Mouse (Mus musculus) neural tube, embryonic 14.5 days (tissue): ENCODE data around the gene Ciao2a. TPM values are rescaled to one million over a fixed set of nuclear protein-coding genes. Genes with fewer than 3 reads are reported as not detected.

ENCODE experiments used
- ATAC-seq: fragments of 200-750 bp; cut with Nextera tagmentation; 2 replicates; pipeline ENCODE4 v1.8.0; 2017; ENCODE audit warnings: low read depth, mild to moderate bottlenecking, moderate TSS enrichment, moderate library complexity
- H3K27ac ChIP-seq: fragments of 300-500 bp; sonication (generic); 2 replicates; pipeline ENCODE4 v1.5.1; 2014; ENCODE audit warnings: low read depth, mild to moderate bottlenecking, control low read depth, low read length, moderate library complexity, mixed read lengths
- H3K27me3 ChIP-seq: fragments of 300-500 bp; sonication (generic); 2 replicates; pipeline ENCODE4 v1.6.1; 2014; ENCODE audit warnings: low read length; ENCODE audit not compliant: control insufficient read depth, insufficient read depth
- H3K36me3 ChIP-seq: fragments of 300-500 bp; sonication (generic); 2 replicates; pipeline ENCODE4 v1.6.1; 2014; ENCODE audit warnings: low read length, mixed read lengths; ENCODE audit not compliant: control insufficient read depth, insufficient read depth
- H3K4me1 ChIP-seq: fragments of 300-500 bp; sonication (generic); 2 replicates; pipeline ENCODE4 v1.6.1; 2014; ENCODE audit warnings: low read length; ENCODE audit not compliant: control insufficient read depth, insufficient read depth
- H3K4me2 ChIP-seq: fragments of 300-500 bp; sonication (generic); 2 replicates; pipeline ENCODE4 v1.6.1; 2014; ENCODE audit warnings: mild to moderate bottlenecking, low read depth, low read length, control low read depth
- H3K4me3 ChIP-seq: fragments of 300-500 bp; sonication (generic); 2 replicates; pipeline ENCODE4 v1.5.1; 2014; ENCODE audit warnings: low read depth, low read length, control low read depth, mixed read lengths
- H3K9ac ChIP-seq: fragments of 300-500 bp; sonication (generic); replicated peaks from 2 replicates; pipeline ENCODE4 v1.6.1; 2014; ENCODE audit warnings: low read depth, mild to moderate bottlenecking, control low read depth, low read length, mixed read lengths
- H3K9me3 ChIP-seq: fragments of 300-500 bp; sonication (generic); 2 replicates; pipeline ENCODE4 v1.6.1; 2016; ENCODE audit warnings: low read length; ENCODE audit not compliant: control insufficient read depth
- WGBS: fragments of 180-500 bp; shearing (Covaris S2); extraction: QIAGEN DNeasy Blood & Tissue Kit; methylation state at CpG from one replicate; pipeline ENCODE4 v1.1.7; 2014; 5-methylcytosine and 5-hydroxymethylcytosine counted together
- polyA plus RNA-seq: library from polyadenylated mRNA; unstranded; fragments of >200 nt; fragmentation: Nextera tagmentation; extraction: Ambion mirVana; gene quantifications from 2 replicates; pipeline ENCODE4 v1.2.1, GENCODE M21; 2014

Gene Ciao2a
- polyA plus RNA-seq, 1 experiment from 2014 or later, result 66.6 TPM

GRCm38 (mm10) chr9:66181826-66182678 lies 55.6 kb downstream of the Ciao2a start:
- H3K36me3 ChIP-seq, result no peaks in the 10 kb centered on the region
- no peak for ATAC-seq
- H3K27ac ChIP-seq, result no peak overlapping the region
- no peak overlapping the region for H3K9ac ChIP-seq
- no peaks in the 10 kb centered on the region for H3K27me3 ChIP-seq
- WGBS, result 67% methylated on average over 11 of the region's 11 CpGs
- H3K4me1 ChIP-seq, result no peaks in the 10 kb centered on the region
- no peak overlapping the region for H3K4me2 ChIP-seq
- no peak overlapping the region for H3K4me3 ChIP-seq
- no peaks in the 10 kb centered on the region for H3K9me3 ChIP-seq

GRCm38 (mm10) chr9:66182679-66182993 lies 56.2 kb downstream of the Ciao2a start:
- Histone ChIP-seq H3K9ac (no peak overlapping the region), H3K36me3 (no peaks in the 10 kb centered on the region), H3K4me2 (no peak overlapping the region), H3K27ac (no peak overlapping the region), H3K27me3 (no peaks in the 10 kb centered on the region), H3K9me3 (no peaks in the 10 kb centered on the region), H3K4me1 (no peaks in the 10 kb centered on the region), H3K4me3 (no peak overlapping the region)
- ATAC-seq, result no peak
- WGBS, result 87% methylated on average over 3 of the region's 3 CpGs

GRCm38 (mm10) chr9:66183023-66183422 lies 56.6 kb downstream of the Ciao2a start:
- H3K27ac ChIP-seq, result no peak overlapping the region
- H3K9me3 ChIP-seq, result no peaks in the 10 kb centered on the region
- H3K9ac ChIP-seq, result no peak overlapping the region
- H3K27me3 ChIP-seq, result no peaks in the 10 kb centered on the region
- 82% methylated on average over 3 of the region's 3 CpGs for WGBS
- no peaks in the 10 kb centered on the region for H3K4me1 ChIP-seq
- H3K36me3 ChIP-seq, result no peaks in the 10 kb centered on the region
- H3K4me3 ChIP-seq, result no peak overlapping the region
- no peak overlapping the region for H3K4me2 ChIP-seq
- no peak for ATAC-seq

- ATAC-seq, result no peak
- Histone ChIP-seq H3K9me3 (no peaks in the 10 kb centered on the region), H3K36me3 (no peaks in the 10 kb centered on the region), H3K4me2 (no peak overlapping the region), H3K4me1 (no peaks in the 10 kb centered on the region), H3K27ac (no peak overlapping the region), H3K4me3 (no peak overlapping the region), H3K27me3 (no peaks in the 10 kb centered on the region), H3K9ac (no peak overlapping the region)
- WGBS, result 71% methylated on average over 5 of the region's 5 CpGs
These were observed 58.2 kb downstream of the Ciao2a start for GRCm38 (mm10) chr9:66184572-66184971.

- H3K36me3 ChIP-seq, result no peaks in the 10 kb centered on the region
- H3K9me3 ChIP-seq, result no peaks in the 10 kb centered on the region
- 9% methylated on average over 6 of the region's 6 CpGs for WGBS
- H3K4me3 ChIP-seq, result no peak overlapping the region
- H3K27me3 ChIP-seq, result no peaks in the 10 kb centered on the region
- H3K9ac ChIP-seq, result no peak overlapping the region
- H3K4me1 ChIP-seq, result no peaks in the 10 kb centered on the region
- ATAC-seq, result no peak
- no peak overlapping the region for H3K27ac ChIP-seq
- H3K4me2 ChIP-seq, result no peak overlapping the region
These were observed 60.0 kb downstream of the Ciao2a start for GRCm38 (mm10) chr9:66186426-66186825.

Other genes starting within 250 kb of the Ciao2a start
- gene Pclaf, start 236.4 kb upstream of the Ciao2a start, polyA plus RNA-seq, result 14.7 and 18.6 TPM in 2 replicates
- 36.5 and 37.2 TPM in 2 replicates for gene Trip4, start 217.8 kb upstream of the Ciao2a start, polyA plus RNA-seq
- gene Csnk1g1, start 217.7 kb upstream of the Ciao2a start, polyA plus RNA-seq, result 27.8 and 30.2 TPM in 2 replicates
- 317 and 391 TPM in 2 replicates for gene Ppib, start 66.4 kb upstream of the Ciao2a start, polyA plus RNA-seq
- gene Snx22, start 56.9 kb upstream of the Ciao2a start, polyA plus RNA-seq, result 8.0 and 8.9 TPM in 2 replicates
- 66.7 and 77.4 TPM in 2 replicates for gene Snx1, start within 50 bp of the Ciao2a start, polyA plus RNA-seq
- 0.25 and 0.63 TPM in 2 replicates for gene Dapk2, start 31.6 kb downstream of the Ciao2a start, polyA plus RNA-seq
- gene Herc1, start 223.8 kb downstream of the Ciao2a start, polyA plus RNA-seq, result 66.5 and 66.7 TPM in 2 replicates